Mouse (Mus musculus): ENCODE results near the gene Sel1l3. TPM values are rescaled to one million over a fixed set of nuclear protein-coding genes. Genes with fewer than 3 reads are reported as not detected.

Sel1l3 gene
- polyA plus RNA-seq, 1 experiment from 2014 or later = 2.1 TPM

DNA sequence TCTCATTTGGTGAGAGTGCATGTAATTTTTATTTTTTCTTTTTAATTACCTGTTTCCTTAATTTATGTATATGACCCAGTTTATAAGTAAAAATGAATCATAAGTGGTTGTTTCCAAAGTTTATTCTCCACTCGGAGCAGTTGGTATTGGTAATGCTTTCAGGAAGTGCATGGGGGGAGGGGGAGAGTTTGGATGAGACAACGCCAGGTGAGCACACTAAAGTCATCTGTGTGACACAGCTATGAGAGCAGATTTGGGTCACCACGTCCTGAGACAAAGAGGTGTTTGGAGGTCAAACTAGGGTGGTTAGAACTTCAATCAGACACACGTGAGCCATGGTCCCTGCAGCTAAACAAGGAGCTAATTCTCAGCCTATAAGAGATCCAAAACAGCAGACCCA lies 89.0 kb downstream of the Sel1l3 start:
- H3K4me3 ChIP-seq (ENCODE audit: low read depth, low read length) = no peak overlapping the region
- no peaks in the 10 kb centered on the region for H3K36me3 ChIP-seq (replicated peaks; ENCODE audit: control insufficient read depth, insufficient read depth, low read depth, low read length)
- H3K27ac ChIP-seq (replicated peaks; ENCODE audit: low read depth, low read length) = no peak overlapping the region
- H3K27me3 ChIP-seq (ENCODE audit: control insufficient read depth, insufficient read depth, low read length) = no peaks in the 10 kb centered on the region
- DNase-seq (ENCODE audit: low spot score) (no peak), ATAC-seq (replicated peaks; ENCODE audit: insufficient number of reproducible peaks, low FRiP score, low TSS enrichment, low read depth) (no peak)
- 52% methylated on average over 4 of the region's 4 CpGs for WGBS
- no peak overlapping the region for H3K4me2 ChIP-seq (ENCODE audit: low read depth, low read length)
- no peak overlapping the region for H3K9ac ChIP-seq (replicated peaks; ENCODE audit: low read length)
- no peaks in the 10 kb centered on the region for H3K9me3 ChIP-seq (replicated peaks; ENCODE audit: control insufficient read depth, low read length)
- no peaks in the 10 kb centered on the region for H3K4me1 ChIP-seq (ENCODE audit: control insufficient read depth, insufficient read depth, low read length)

DNA sequence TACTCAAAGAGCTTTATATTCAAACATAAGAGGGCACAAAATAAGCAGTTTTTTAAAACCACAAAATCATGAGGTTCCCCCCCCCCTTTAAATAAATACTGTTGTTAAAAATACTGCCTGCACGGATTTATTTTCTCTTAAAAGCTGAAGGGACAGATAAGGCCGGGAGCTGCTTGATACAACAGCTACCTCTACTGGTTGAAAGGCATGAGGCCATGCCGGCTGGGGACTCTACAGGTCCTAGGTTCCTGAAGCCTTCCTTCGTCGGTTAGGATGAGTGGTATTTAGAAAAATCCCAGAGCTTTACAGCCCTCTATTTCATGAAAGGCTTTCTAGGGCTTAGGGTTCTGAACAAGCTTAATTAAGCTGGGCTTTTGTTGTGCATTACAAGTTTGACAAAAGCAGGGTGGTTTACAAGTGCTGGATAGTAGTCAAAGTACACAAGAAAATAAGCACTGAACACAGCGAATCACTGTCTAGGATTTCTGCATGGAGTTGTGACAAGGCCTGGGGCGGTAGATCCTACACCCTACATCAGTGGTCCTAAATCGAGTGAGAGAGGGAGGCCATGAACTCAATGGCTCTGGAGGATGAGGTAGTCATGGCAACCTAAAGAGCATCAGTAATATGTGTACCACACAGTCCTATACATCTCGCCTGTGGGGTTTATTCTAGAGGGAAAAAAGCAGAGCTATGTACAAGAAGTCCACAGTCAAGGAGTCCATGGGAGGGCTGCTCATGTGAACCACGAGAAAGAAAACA lies 90.0 kb downstream of the Sel1l3 start:
- no peaks in the 10 kb centered on the region for H3K9me3 ChIP-seq (replicated peaks; ENCODE audit: control insufficient read depth, low read length)
- no peak overlapping the region for H3K27ac ChIP-seq (replicated peaks; ENCODE audit: low read depth, low read length)
- no peaks in the 10 kb centered on the region for H3K4me1 ChIP-seq (ENCODE audit: control insufficient read depth, insufficient read depth, low read length)
- DNase-seq (ENCODE audit: low spot score) (peak; percentile 64), ATAC-seq (replicated peaks; ENCODE audit: insufficient number of reproducible peaks, low FRiP score, low TSS enrichment, low read depth) (peak; percentile 79)
- no peaks in the 10 kb centered on the region for H3K27me3 ChIP-seq (ENCODE audit: control insufficient read depth, insufficient read depth, low read length)
- no peak overlapping the region for H3K4me3 ChIP-seq (ENCODE audit: low read depth, low read length)
- H3K9ac ChIP-seq (replicated peaks; ENCODE audit: low read length) = no peak overlapping the region
- 48% methylated on average over 10 of the region's 10 CpGs for WGBS
- H3K36me3 ChIP-seq (replicated peaks; ENCODE audit: control insufficient read depth, insufficient read depth, low read depth, low read length) = no peaks in the 10 kb centered on the region
- H3K4me2 ChIP-seq (ENCODE audit: low read depth, low read length) = no peak overlapping the region

- Histone ChIP-seq H3K4me3 (ENCODE audit: low read depth, low read length) (no peak overlapping the region), H3K9me3 (replicated peaks; ENCODE audit: control insufficient read depth, low read length) (no peaks in the 10 kb centered on the region), H3K9ac (replicated peaks; ENCODE audit: low read length) (no peak overlapping the region), H3K36me3 (replicated peaks; ENCODE audit: control insufficient read depth, insufficient read depth, low read depth, low read length) (no peaks in the 10 kb centered on the region), H3K27me3 (ENCODE audit: control insufficient read depth, insufficient read depth, low read length) (no peaks in the 10 kb centered on the region), H3K27ac (replicated peaks; ENCODE audit: low read depth, low read length) (no peak overlapping the region), H3K4me2 (ENCODE audit: low read depth, low read length) (no peak overlapping the region), H3K4me1 (ENCODE audit: control insufficient read depth, insufficient read depth, low read length) (no peaks in the 10 kb centered on the region)
- DNase-seq (ENCODE audit: low spot score) (no peak), ATAC-seq (replicated peaks; ENCODE audit: insufficient number of reproducible peaks, low FRiP score, low TSS enrichment, low read depth) (no peak)
- WGBS = 66% methylated on average over 3 of the region's 3 CpGs
Observed at GRCm38 (mm10) chr5:53119689-53120088, 94.0 kb downstream of the Sel1l3 start.

DNA sequence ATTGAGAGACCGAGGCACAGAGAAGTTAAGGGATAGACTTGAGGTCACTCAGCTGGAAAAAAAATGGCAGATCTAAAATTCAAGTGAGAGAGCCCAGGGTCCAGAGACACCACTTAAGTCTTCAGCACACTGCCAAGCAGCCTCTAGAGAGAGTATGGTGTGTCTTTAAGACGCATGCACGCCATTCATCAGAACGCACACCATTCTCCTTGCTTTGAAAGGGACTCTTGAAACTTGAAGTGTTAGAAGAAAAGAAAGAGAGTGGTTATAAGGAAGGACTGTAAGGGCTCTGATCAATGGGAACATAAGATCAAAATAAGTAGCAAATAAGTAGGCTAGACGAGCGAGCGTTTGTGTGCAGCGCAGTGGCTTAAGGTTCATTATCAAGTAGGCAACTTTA lies 95.5 kb downstream of the Sel1l3 start:
- no peak overlapping the region for H3K9ac ChIP-seq (replicated peaks; ENCODE audit: low read length)
- no peak overlapping the region for H3K4me2 ChIP-seq (ENCODE audit: low read depth, low read length)
- H3K27me3 ChIP-seq (ENCODE audit: control insufficient read depth, insufficient read depth, low read length) = no peaks in the 10 kb centered on the region
- no peaks in the 10 kb centered on the region for H3K36me3 ChIP-seq (replicated peaks; ENCODE audit: control insufficient read depth, insufficient read depth, low read depth, low read length)
- no peaks in the 10 kb centered on the region for H3K9me3 ChIP-seq (replicated peaks; ENCODE audit: control insufficient read depth, low read length)
- WGBS = 86% methylated on average over 8 of the region's 8 CpGs
- DNase-seq (ENCODE audit: low spot score) = no peak
- ATAC-seq (replicated peaks; ENCODE audit: insufficient number of reproducible peaks, low FRiP score, low TSS enrichment, low read depth) = no peak
- H3K4me3 ChIP-seq (ENCODE audit: low read depth, low read length) = no peak overlapping the region
- H3K4me1 ChIP-seq (ENCODE audit: control insufficient read depth, insufficient read depth, low read length) = no peaks in the 10 kb centered on the region
- no peak overlapping the region for H3K27ac ChIP-seq (replicated peaks; ENCODE audit: low read depth, low read length)

- no peaks in the 10 kb centered on the region for H3K4me1 ChIP-seq (ENCODE audit: control insufficient read depth, insufficient read depth, low read length)
- H3K4me3 ChIP-seq (ENCODE audit: low read depth, low read length) = no peak overlapping the region
- H3K9me3 ChIP-seq (replicated peaks; ENCODE audit: control insufficient read depth, low read length) = no peaks in the 10 kb centered on the region
- H3K4me2 ChIP-seq (ENCODE audit: low read depth, low read length) = no peak overlapping the region
- no peak overlapping the region for H3K9ac ChIP-seq (replicated peaks; ENCODE audit: low read length)
- no peaks in the 10 kb centered on the region for H3K36me3 ChIP-seq (replicated peaks; ENCODE audit: control insufficient read depth, insufficient read depth, low read depth, low read length)
- DNase-seq (ENCODE audit: low spot score) (no peak), ATAC-seq (replicated peaks; ENCODE audit: insufficient number of reproducible peaks, low FRiP score, low TSS enrichment, low read depth) (no peak)
- H3K27ac ChIP-seq (replicated peaks; ENCODE audit: low read depth, low read length) = no peak overlapping the region
- 78% methylated on average over 12 of the region's 12 CpGs for WGBS
- no peaks in the 10 kb centered on the region for H3K27me3 ChIP-seq (ENCODE audit: control insufficient read depth, insufficient read depth, low read length)
Observed at GRCm38 (mm10) chr5:53114616-53115267, 99.0 kb downstream of the Sel1l3 start.

GRCm38 (mm10) chr5:53112942-53113341 lies 100.8 kb downstream of the Sel1l3 start:
- WGBS = 93% methylated on average over 5 of the region's 5 CpGs
- no peaks in the 10 kb centered on the region for H3K4me1 ChIP-seq (ENCODE audit: control insufficient read depth, insufficient read depth, low read length)
- H3K9me3 ChIP-seq (replicated peaks; ENCODE audit: control insufficient read depth, low read length) = no peaks in the 10 kb centered on the region
- no peaks in the 10 kb centered on the region for H3K36me3 ChIP-seq (replicated peaks; ENCODE audit: control insufficient read depth, insufficient read depth, low read depth, low read length)
- H3K4me3 ChIP-seq (ENCODE audit: low read depth, low read length) = no peak overlapping the region
- no peak overlapping the region for H3K9ac ChIP-seq (replicated peaks; ENCODE audit: low read length)
- peak; percentile 40 for DNase-seq (ENCODE audit: low spot score)
- no peak for ATAC-seq (replicated peaks; ENCODE audit: insufficient number of reproducible peaks, low FRiP score, low TSS enrichment, low read depth)
- H3K27me3 ChIP-seq (ENCODE audit: control insufficient read depth, insufficient read depth, low read length) = no peaks in the 10 kb centered on the region
- H3K27ac ChIP-seq (replicated peaks; ENCODE audit: low read depth, low read length) = no peak overlapping the region
- H3K4me2 ChIP-seq (ENCODE audit: low read depth, low read length) = no peak overlapping the region

DNA sequence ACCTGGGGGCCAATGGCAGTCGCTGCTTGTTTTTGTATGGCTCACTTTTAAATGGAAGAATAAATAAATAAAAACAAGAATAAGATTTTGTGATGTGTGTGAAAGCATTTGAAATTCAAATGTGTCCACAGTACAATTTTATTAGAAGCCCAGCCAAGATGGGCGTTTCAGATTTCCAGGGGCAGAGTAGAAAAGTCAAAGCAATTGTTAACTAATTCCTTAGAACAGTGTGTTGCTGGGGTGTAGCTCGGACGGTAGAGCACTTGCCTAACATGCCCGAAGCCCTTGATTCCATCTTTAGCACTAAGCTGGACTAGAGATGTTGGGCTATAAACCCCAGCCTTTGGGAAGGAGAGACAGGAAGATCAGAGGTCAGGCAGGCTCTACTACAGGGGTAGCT lies 102.7 kb downstream of the Sel1l3 start:
- H3K36me3 ChIP-seq (replicated peaks; ENCODE audit: control insufficient read depth, insufficient read depth, low read depth, low read length) = no peaks in the 10 kb centered on the region
- no peak for ATAC-seq (replicated peaks; ENCODE audit: insufficient number of reproducible peaks, low FRiP score, low TSS enrichment, low read depth)
- H3K9me3 ChIP-seq (replicated peaks; ENCODE audit: control insufficient read depth, low read length) = no peaks in the 10 kb centered on the region
- DNase-seq (ENCODE audit: low spot score) = no peak
- no peak overlapping the region for H3K27ac ChIP-seq (replicated peaks; ENCODE audit: low read depth, low read length)
- no peak overlapping the region for H3K9ac ChIP-seq (replicated peaks; ENCODE audit: low read length)
- WGBS = 85% methylated on average over 5 of the region's 5 CpGs
- no peaks in the 10 kb centered on the region for H3K27me3 ChIP-seq (ENCODE audit: control insufficient read depth, insufficient read depth, low read length)
- H3K4me3 ChIP-seq (ENCODE audit: low read depth, low read length) = no peak overlapping the region
- no peak overlapping the region for H3K4me2 ChIP-seq (ENCODE audit: low read depth, low read length)
- H3K4me1 ChIP-seq (ENCODE audit: control insufficient read depth, insufficient read depth, low read length) = no peaks in the 10 kb centered on the region

DNA sequence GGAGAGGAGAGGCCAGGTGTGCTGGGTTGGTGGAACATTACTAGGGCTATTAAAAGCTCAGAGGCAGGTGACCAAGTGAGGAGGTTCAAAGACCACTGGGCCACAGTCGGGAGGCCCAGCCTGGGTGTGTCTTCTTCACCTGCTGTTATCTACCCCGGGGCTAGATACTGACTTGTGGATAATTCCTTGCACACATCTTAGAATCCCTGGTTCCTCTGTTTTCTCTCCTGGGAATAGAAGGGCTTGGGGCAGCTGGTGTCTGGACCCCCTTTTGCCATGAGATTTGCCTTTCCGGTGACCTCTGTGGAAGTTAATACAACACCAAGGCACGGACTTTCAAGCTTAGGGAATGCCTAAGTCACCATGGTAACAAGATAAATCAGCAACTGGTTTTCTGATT lies 103.5 kb downstream of the Sel1l3 start:
- no peaks in the 10 kb centered on the region for H3K27me3 ChIP-seq (ENCODE audit: control insufficient read depth, insufficient read depth, low read length)
- H3K9me3 ChIP-seq (replicated peaks; ENCODE audit: control insufficient read depth, low read length) = no peaks in the 10 kb centered on the region
- no peak for DNase-seq (ENCODE audit: low spot score)
- H3K4me1 ChIP-seq (ENCODE audit: control insufficient read depth, insufficient read depth, low read length) = no peaks in the 10 kb centered on the region
- whole genome bisulfite sequencing = 76% methylated on average over 4 of the region's 4 CpGs
- H3K4me2 ChIP-seq (ENCODE audit: low read depth, low read length) = no peak overlapping the region
- no peak overlapping the region for H3K4me3 ChIP-seq (ENCODE audit: low read depth, low read length)
- no peak overlapping the region for H3K27ac ChIP-seq (replicated peaks; ENCODE audit: low read depth, low read length)
- no peak overlapping the region for H3K9ac ChIP-seq (replicated peaks; ENCODE audit: low read length)
- H3K36me3 ChIP-seq (replicated peaks; ENCODE audit: control insufficient read depth, insufficient read depth, low read depth, low read length) = no peaks in the 10 kb centered on the region
- no peak for ATAC-seq (replicated peaks; ENCODE audit: insufficient number of reproducible peaks, low FRiP score, low TSS enrichment, low read depth)

Data from embryonic facial prominence, embryonic 11.5 days (tissue).